1 mouse cellular context compared by ENCODE assay signal in genomic region chr6:125274841-125275563, GRCm38 (mm10).
TF ChIP-seq lines count a peak whose summit lies in the region.

No protein-coding gene starts in this region.

TF ChIP-seq in MEL, 35 proteins besides CTCF, POLR2A, EP300 and RAD21 (continued from another document):
- TF ChIP-seq SMC3 (IDR thresholded peaks at IDR 0.05; ENCODE audit: low read depth, low read length) (peak; percentile 83), ZC3H11A (IDR thresholded peaks at IDR 0.05; ENCODE audit: low read depth, low read length) (peak; percentile 56), POLR2AphosphoS5 (IDR thresholded peaks at IDR 0.05; ENCODE audit: borderline replicate concordance, low read depth, low read length) (no peak), RCOR1 (IDR thresholded peaks at IDR 0.05; ENCODE audit: low read depth, low read length) (no peak), MYC (IDR thresholded peaks at IDR 0.05; ENCODE audit: low read depth, low read length) (no peak), MEF2A (IDR thresholded peaks at IDR 0.05; ENCODE audit: extremely low read depth, insufficient replicate concordance, low read depth, low read length, poor library complexity, severe bottlenecking) (no peak), MAX (IDR thresholded peaks at IDR 0.05; ENCODE audit: low read length) (no peak), TBP (IDR thresholded peaks at IDR 0.05; ENCODE audit: low read depth, low read length) (no peak), MAFK (IDR thresholded peaks at IDR 0.05; ENCODE audit: borderline replicate concordance, low read depth, low read length) (no peak; the same call in 1 of the 2 replicates), MXI1 (IDR thresholded peaks at IDR 0.05; ENCODE audit: low read depth, low read length) (no peak), POLR2AphosphoS2 (IDR thresholded peaks at IDR 0.05; ENCODE audit: low read length) (no peak), ZMIZ1 (IDR thresholded peaks at IDR 0.05; ENCODE audit: low read depth, low read length) (no peak), GATA1 (IDR thresholded peaks at IDR 0.05; ENCODE audit: low read depth, low read length) (no peak)
